Mouse (Mus musculus) spleen, adult 2 months (tissue): ENCODE results near the gene Lrrc25.

Experiments
- CTCF ChIP-seq: fragments of 200-500 bp; IDR thresholded peaks from 2 replicates; pipeline ENCODE4 v1.5.1; 2011; ENCODE audit warnings: mild to moderate bottlenecking, inconsistent platforms; ENCODE audit not compliant: insufficient read depth, insufficient read length, insufficient replicate concordance; ENCODE audit errors: extremely low read depth
- POLR2A ChIP-seq: fragments of 200-500 bp; IDR thresholded peaks from 2 replicates; pipeline ENCODE4 v1.6.1; 2011; ENCODE audit warnings: low read depth, low read length, inconsistent platforms

GRCm38 (mm10) chr8:70648921-70649320 lies 33.0 kb downstream of the Lrrc25 start:
- TF ChIP-seq POLR2A (no peak), CTCF (no peak)
